Mouse (Mus musculus) MEL (cell line): ENCODE results near the gene Ston1.

Experiments used
- BHLHE40 ChIP-seq: IDR thresholded peaks from 2 replicates; pipeline ENCODE4 v1.6.1; 2012; ENCODE audit warnings: low read depth, mild to moderate bottlenecking, inconsistent platforms, low read length, improper control_type of control experiment, borderline replicate concordance
- CHD2 ChIP-seq: IDR thresholded peaks from 2 replicates; pipeline ENCODE4 v1.6.1; 2011; ENCODE audit warnings: low read length, improper control_type of control experiment
- CTCF ChIP-seq, 3 experiments: IDR thresholded peaks in 2 of 3; conservative IDR thresholded peaks in 1 of 3; 2 replicates each; pipeline ENCODE4 v1.5.1; 2011 to 2012; ENCODE audit warnings: low read length in 3 of 3, low read depth in 2 of 3, mild to moderate bottlenecking in 2 of 3, improper control_type of control experiment in 1 of 3, inconsistent platforms in 1 of 3, mixed read lengths in 1 of 3, moderate library complexity in 1 of 3; ENCODE audit not compliant: control insufficient read depth in 1 of 3, insufficient read depth in 1 of 3, poor library complexity in 1 of 3, severe bottlenecking in 1 of 3
- E2F4 ChIP-seq: IDR thresholded peaks from 2 replicates; pipeline ENCODE4 v1.6.1; 2011; ENCODE audit warnings: low read depth, low read length, improper control_type of control experiment, borderline replicate concordance
- MAFK ChIP-seq: IDR thresholded peaks from 2 replicates; pipeline ENCODE4 v1.6.1; 2011; ENCODE audit warnings: low read depth, mild to moderate bottlenecking, low read length, improper control_type of control experiment, borderline replicate concordance
- POLR2A ChIP-seq, 2 experiments: IDR thresholded peaks; 2 replicates each; pipeline ENCODE4 v1.6.1; 2011 to 2012; ENCODE audit warnings: low read length in 2 of 2, mild to moderate bottlenecking in 2 of 2, control low read depth in 1 of 2, improper control_type of control experiment in 1 of 2, low read depth in 1 of 2, moderate library complexity in 1 of 2; ENCODE audit not compliant: control insufficient read depth in 1 of 2, insufficient read depth in 1 of 2, poor library complexity in 1 of 2
- UBTF ChIP-seq: IDR thresholded peaks from 2 replicates; pipeline ENCODE4 v1.6.1; 2012; ENCODE audit warnings: low read depth, mild to moderate bottlenecking, inconsistent platforms, low read length, improper control_type of control experiment, moderate library complexity, borderline replicate concordance; ENCODE audit not compliant: insufficient read depth
- USF1 ChIP-seq: IDR thresholded peaks from 2 replicates; pipeline ENCODE4 v1.6.1; 2014; ENCODE audit warnings: low read depth, mild to moderate bottlenecking, inconsistent platforms, low read length, improper control_type of control experiment, moderate library complexity
- ZC3H11A ChIP-seq: IDR thresholded peaks from 2 replicates; pipeline ENCODE4 v1.6.1; 2012; ENCODE audit warnings: low read depth, mild to moderate bottlenecking, inconsistent platforms, low read length, improper control_type of control experiment

DNA sequence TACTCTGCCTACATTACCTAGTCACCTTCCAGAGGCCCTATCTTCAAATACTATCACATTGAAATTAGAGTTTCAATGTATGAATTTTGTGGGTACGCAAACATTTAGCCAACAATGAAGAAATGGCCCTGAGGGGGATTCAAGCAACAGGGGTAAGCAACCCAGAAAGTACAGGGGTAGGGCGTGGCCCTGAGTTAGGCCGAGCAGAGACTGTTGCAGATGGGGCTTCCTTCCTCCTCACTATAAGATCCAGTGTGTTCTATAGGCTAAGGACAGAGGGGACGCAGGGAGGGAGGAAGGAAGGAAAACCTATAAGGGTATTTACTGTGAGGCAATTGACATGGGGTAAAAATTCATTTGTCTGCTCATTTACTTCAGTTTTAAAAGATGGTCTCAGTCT is 26.9 kb downstream of the Ston1 start:
- TF ChIP-seq CTCF (IDR thresholded peaks at IDR 0.05 in 2 of 3, conservative IDR thresholded peaks at IDR 0.05 in 1 of 3; ENCODE audit: control insufficient read depth in 1 of 3, insufficient read depth in 1 of 3, low read depth in 2 of 3, low read length in 3 of 3, poor library complexity in 1 of 3, severe bottlenecking in 1 of 3) (no peak), POLR2A (IDR thresholded peaks at IDR 0.05; ENCODE audit: control insufficient read depth in 1 of 2, insufficient read depth in 1 of 2, low read depth in 1 of 2, low read length in 2 of 2, poor library complexity in 1 of 2) (no peak), USF1 (no peak), UBTF (no peak), MAFK (no peak), BHLHE40 (no peak), CHD2 (no peak), E2F4 (no peak), ZC3H11A (no peak)
